In genomic region chr10:80829359-80830278, GRCm38 (mm10) we compare ENCODE assay signal across 14 mouse cellular contexts. TPM values are rescaled to one million over a fixed set of nuclear protein-coding genes. Genes with fewer than 3 reads are reported as not detected.
DNase-seq lines count a peak whose midpoint lies in the region; ATAC-seq lines count a peak whose summit lies in the region.
"Had no signal": no experiment of that assay in that cellular context is flagged by ENCODE, and none has a peak within 500 bp of the region (broad histone marks: within the 10 kb centered on the region; RNA-seq: fewer than 3 reads in every experiment).

No protein-coding gene starts in this region.

- H3K36me3 ChIP-seq in heart, embryonic 13.5 days = peaks cover 30% of the 10 kb centered on the region
- H3K36me3 ChIP-seq in midbrain, embryonic 10.5 days = peaks cover 34% of the 10 kb centered on the region
- H3K36me3 ChIP-seq in midbrain, embryonic 16.5 days (ENCODE audit: control insufficient read depth, insufficient read depth, low read length) = peaks cover 14% of the 10 kb centered on the region
- peaks cover 19% of the 10 kb centered on the region for H3K36me3 ChIP-seq in liver, embryonic 16.5 days (ENCODE audit: control insufficient read depth, insufficient read depth)

- H3K27me3 ChIP-seq in heart, embryonic 13.5 days (replicated peaks) = peaks cover 24% of the 10 kb centered on the region
- peaks cover 19% of the 10 kb centered on the region for H3K27me3 ChIP-seq in midbrain, embryonic 10.5 days (ENCODE audit: low read depth, poor library complexity, severe bottlenecking)
- peaks cover 7% of the 10 kb centered on the region for H3K27me3 ChIP-seq in midbrain, embryonic 16.5 days (ENCODE audit: control insufficient read depth, insufficient read depth, low read depth, low read length)
- peaks cover 14% of the 10 kb centered on the region for H3K27me3 ChIP-seq in liver, embryonic 16.5 days (ENCODE audit: control insufficient read depth, insufficient read depth, low read depth, low read length)
- H3K27me3 ChIP-seq: Patski had no signal

- WGBS in heart, embryonic 13.5 days = 50% methylated on average over 1 of the region's 1 CpGs
- 44% methylated on average over 1 of the region's 1 CpGs for WGBS in midbrain, embryonic 10.5 days
- WGBS in midbrain, embryonic 16.5 days = 71% methylated on average over 1 of the region's 1 CpGs
- 48% methylated on average over 1 of the region's 1 CpGs for WGBS in liver, embryonic 16.5 days (ENCODE audit: insufficient replicate concordance)

- peaks cover 4% of the 10 kb centered on the region; the same call in 1 of the 2 replicates for H3K9me3 ChIP-seq in heart, embryonic 13.5 days
- H3K9me3 ChIP-seq in midbrain, embryonic 10.5 days (replicated peaks) = peaks cover 4% of the 10 kb centered on the region
- no peaks in the 10 kb centered on the region for H3K9me3 ChIP-seq in midbrain, embryonic 16.5 days (replicated peaks; ENCODE audit: control insufficient read depth, low read length, poor library complexity, severe bottlenecking)
- H3K9me3 ChIP-seq in liver, embryonic 16.5 days (replicated peaks; ENCODE audit: control insufficient read depth, low read length) = no peaks in the 10 kb centered on the region
- H3K9me3 ChIP-seq: lung, embryonic 15.5 days had no signal

- peak; percentile 59 for DNase-seq in cerebellum, adult 9-10 months
- no peak for DNase-seq in cerebellum, adult 11 months
- DNase-seq in heart, postnatal 10 days = no peak
- DNase-seq in midbrain, embryonic 10.5 days (ENCODE audit: low spot score) = no peak
- no peak for DNase-seq in urinary bladder, adult 2 months (ENCODE audit: low spot score)
- DNase-seq: cerebellum, adult 8-10 months; thymus, postnatal 36 days had no signal

- intact Hi-C loops in heart, postnatal 10 days (cut with DNase I) = no loop called here

- H3K4me1 ChIP-seq in heart, embryonic 13.5 days = peaks cover 45% of the 10 kb centered on the region
- H3K4me1 ChIP-seq in midbrain, embryonic 10.5 days = peaks cover 70% of the 10 kb centered on the region
- H3K4me1 ChIP-seq in midbrain, embryonic 16.5 days (ENCODE audit: control insufficient read depth, insufficient read depth, low read length) = peaks cover 20% of the 10 kb centered on the region
- H3K4me1 ChIP-seq in liver, embryonic 16.5 days (ENCODE audit: control insufficient read depth, low read depth, low read length) = peaks cover 49% of the 10 kb centered on the region

- peak overlapping the region; percentile 14; the same call in 1 of the 2 replicates for H3K4me2 ChIP-seq in heart, embryonic 13.5 days
- no peak overlapping the region for H3K4me2 ChIP-seq in midbrain, embryonic 16.5 days (ENCODE audit: low read length)
- H3K4me2 ChIP-seq in liver, embryonic 16.5 days (ENCODE audit: low read depth, low read length) = no peak overlapping the region
- H3K4me2 ChIP-seq: lung, embryonic 15.5 days had no signal

- H3K4me3 ChIP-seq in heart, embryonic 13.5 days = peak overlapping the region; percentile 6; the same call in 1 of the 2 replicates
- H3K4me3 ChIP-seq in midbrain, embryonic 10.5 days = peak overlapping the region; percentile 12; the same call in 1 of the 2 replicates
- no peak overlapping the region for H3K4me3 ChIP-seq in midbrain, embryonic 16.5 days (ENCODE audit: low read depth, low read length)
- no peak overlapping the region for H3K4me3 ChIP-seq in liver, embryonic 16.5 days (ENCODE audit: low read depth, low read length)
- H3K4me3 ChIP-seq: lung, embryonic 15.5 days had no signal

- peak overlapping the region; percentile 15; the same call in 1 of the 2 replicates for H3K9ac ChIP-seq in heart, embryonic 13.5 days
- no peak overlapping the region for H3K9ac ChIP-seq in midbrain, embryonic 16.5 days (ENCODE audit: low read depth, low read length)
- no peak overlapping the region for H3K9ac ChIP-seq in liver, embryonic 16.5 days (ENCODE audit: low read depth, low read length)
- H3K9ac ChIP-seq: lung, embryonic 15.5 days had no signal

- no peak for ATAC-seq in heart, embryonic 13.5 days (ENCODE audit: extremely low read depth, insufficient number of reproducible peaks, low FRiP score, low TSS enrichment)
- ATAC-seq in midbrain, embryonic 16.5 days = no peak
- no peak for ATAC-seq in liver, embryonic 16.5 days (ENCODE audit: low read depth)
- ATAC-seq: Patski had no signal

- no peak overlapping the region for H3K27ac ChIP-seq in heart, embryonic 13.5 days (replicated peaks)
- H3K27ac ChIP-seq in midbrain, embryonic 10.5 days (replicated peaks) = no peak overlapping the region
- no peak overlapping the region for H3K27ac ChIP-seq in midbrain, embryonic 16.5 days (ENCODE audit: low read length)
- peak overlapping the region; percentile 61 for H3K27ac ChIP-seq in liver, embryonic 16.5 days (ENCODE audit: low read length)
- H3K27ac ChIP-seq: lung, embryonic 15.5 days had no signal

RNA-seq across cellular contexts. Expression of gene Oaz1, which starts 3.2 kb away (rescaled TPM):
- 2,053 and 2,109 TPM in 2 replicates for polyA plus RNA-seq in heart, embryonic 13.5 days (2015; fragmentation: Nextera tagmentation; extraction: Ambion mirVana)
- total RNA-seq in heart, postnatal 10 days (2021) = 1,000 to 10,000 TPM; 1,023 to 1,076 TPM
- 2,246 and 2,347 TPM in 2 replicates for polyA plus RNA-seq in midbrain, embryonic 10.5 days (2016; fragmentation: Nextera tagmentation; extraction: Ambion mirVana)
- polyA plus RNA-seq in midbrain, embryonic 16.5 days (2015; fragmentation: Nextera tagmentation; extraction: Ambion mirVana) = 1,102 and 1,149 TPM in 2 replicates
- polyA plus RNA-seq in liver, embryonic 16.5 days (2015; fragmentation: Nextera tagmentation; extraction: Ambion mirVana) = 1,363 and 1,382 TPM in 2 replicates
- polyA plus RNA-seq in urinary bladder, adult 2 months (2012; rRNA removed) = 566 and 709 TPM in 2 replicates

RNA-seq across cellular contexts. Expression of gene Lingo3, which starts 14.2 kb away (rescaled TPM):
- polyA plus RNA-seq in heart, embryonic 13.5 days (2015; fragmentation: Nextera tagmentation; extraction: Ambion mirVana) = 0.16 and 0.34 TPM in 2 replicates
- total RNA-seq in heart, postnatal 10 days (2021) = 1 to 10 TPM; 3.8 to 6.5 TPM
- 1.1 and 1.4 TPM in 2 replicates for polyA plus RNA-seq in midbrain, embryonic 10.5 days (2016; fragmentation: Nextera tagmentation; extraction: Ambion mirVana)
- 12.6 and 16.9 TPM in 2 replicates for polyA plus RNA-seq in midbrain, embryonic 16.5 days (2015; fragmentation: Nextera tagmentation; extraction: Ambion mirVana)
- not detected in 2 replicates for polyA plus RNA-seq in liver, embryonic 16.5 days (2015; fragmentation: Nextera tagmentation; extraction: Ambion mirVana)
- polyA plus RNA-seq in urinary bladder, adult 2 months (2012; rRNA removed) = not detected in 2 replicates

RNA-seq across cellular contexts. Expression of gene Jsrp1, which starts 16.3 kb away (rescaled TPM):
- 5.7 and 5.9 TPM in 2 replicates for polyA plus RNA-seq in heart, embryonic 13.5 days (2015; fragmentation: Nextera tagmentation; extraction: Ambion mirVana)
- total RNA-seq in heart, postnatal 10 days (2021) = under 1 TPM in 1 of 2 experiments, not detected in 1; 0.74 TPM
- 0.44 and 0.71 TPM in 2 replicates for polyA plus RNA-seq in midbrain, embryonic 10.5 days (2016; fragmentation: Nextera tagmentation; extraction: Ambion mirVana)
- polyA plus RNA-seq in midbrain, embryonic 16.5 days (2015; fragmentation: Nextera tagmentation; extraction: Ambion mirVana) = 0.39 and 0.45 TPM in 2 replicates
- 0.54 and 1.2 TPM in 2 replicates for polyA plus RNA-seq in liver, embryonic 16.5 days (2015; fragmentation: Nextera tagmentation; extraction: Ambion mirVana)
- polyA plus RNA-seq in urinary bladder, adult 2 months (2012; rRNA removed) = 1.0 and 1.3 TPM in 2 replicates
- total RNA-seq: megakaryocyte-erythroid progenitor cell, adult 5-6 weeks had no signal
- polyA plus RNA-seq: Patski; spleen, adult 2 months had no signal

RNA-seq across cellular contexts. Expression of gene Amh, which starts 24.6 kb away (rescaled TPM):
- 0.11 TPM in 1 of 2 replicates, not detected in the other for polyA plus RNA-seq in heart, embryonic 13.5 days (2015; fragmentation: Nextera tagmentation; extraction: Ambion mirVana)
- under 1 TPM; 0.41 to 0.45 TPM for total RNA-seq in heart, postnatal 10 days (2021)
- polyA plus RNA-seq in midbrain, embryonic 10.5 days (2016; fragmentation: Nextera tagmentation; extraction: Ambion mirVana) = 0.07 TPM in 1 of 2 replicates, not detected in the other
- not detected in 2 replicates for polyA plus RNA-seq in midbrain, embryonic 16.5 days (2015; fragmentation: Nextera tagmentation; extraction: Ambion mirVana)
- polyA plus RNA-seq in liver, embryonic 16.5 days (2015; fragmentation: Nextera tagmentation; extraction: Ambion mirVana) = 0.08 TPM in 1 of 2 replicates, not detected in the other
- 0.40 and 0.62 TPM in 2 replicates for polyA plus RNA-seq in urinary bladder, adult 2 months (2012; rRNA removed)

RNA-seq across cellular contexts. Expression of gene Lsm7, which starts 25.4 kb away (rescaled TPM):
- polyA plus RNA-seq in heart, embryonic 13.5 days (2015; fragmentation: Nextera tagmentation; extraction: Ambion mirVana) = 157 and 171 TPM in 2 replicates
- 10 to 100 TPM; 23.6 to 28.2 TPM for total RNA-seq in heart, postnatal 10 days (2021)
- polyA plus RNA-seq in midbrain, embryonic 10.5 days (2016; fragmentation: Nextera tagmentation; extraction: Ambion mirVana) = 322 and 326 TPM in 2 replicates
- 202 and 205 TPM in 2 replicates for polyA plus RNA-seq in midbrain, embryonic 16.5 days (2015; fragmentation: Nextera tagmentation; extraction: Ambion mirVana)
- polyA plus RNA-seq in liver, embryonic 16.5 days (2015; fragmentation: Nextera tagmentation; extraction: Ambion mirVana) = 92.5 and 108 TPM in 2 replicates
- polyA plus RNA-seq in urinary bladder, adult 2 months (2012; rRNA removed) = 117 and 147 TPM in 2 replicates

Comparison
In these comparisons a context has a peak if more than half of its experiments do, and no peak if none do; other contexts are left out.
1. H3K4me3 ChIP-seq: peak in heart, embryonic 13.5 days (single experiment) and midbrain, embryonic 10.5 days (single experiment); none in midbrain, embryonic 16.5 days (single experiment) and liver, embryonic 16.5 days (single experiment).